Mouse (Mus musculus): Measurements from ENCODE around the gene Cox6a1. TPM values are rescaled to one million over a fixed set of nuclear protein-coding genes. Genes with fewer than 3 reads are reported as not detected.

The Cox6a1 gene
- polyA plus RNA-seq, 1 experiment from 2014 or later = 829 TPM

DNA sequence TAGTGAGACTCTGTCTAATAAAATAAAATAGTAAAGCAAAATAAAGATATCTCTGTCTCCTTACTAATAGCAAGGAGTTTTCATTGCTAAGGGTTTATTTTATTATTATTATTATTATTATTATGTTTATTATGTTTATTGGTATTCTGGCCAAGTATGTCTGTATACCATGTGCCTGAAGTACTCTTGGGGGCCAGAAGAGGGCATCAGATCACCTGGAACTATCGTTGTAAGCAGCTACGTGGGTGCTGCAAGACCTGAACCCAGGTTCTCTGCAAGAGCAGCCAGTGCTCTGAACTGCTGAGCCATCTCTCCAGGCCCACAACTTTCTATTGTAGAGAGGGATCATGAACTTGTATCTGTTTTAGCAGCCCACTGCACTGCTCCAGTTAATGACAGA, 26.7 kb upstream of the Cox6a1 start:
- ATAC-seq (ENCODE audit: low FRiP score) (no peak), DNase-seq (ENCODE audit: low spot score) (no peak)
- Histone ChIP-seq H3K4me2 (replicated peaks; ENCODE audit: low read depth, low read length) (no peak overlapping the region), H3K9me3 (ENCODE audit: control insufficient read depth, low read length) (no peaks in the 10 kb centered on the region), H3K36me3 (ENCODE audit: control insufficient read depth, insufficient read depth, low read length) (no peaks in the 10 kb centered on the region), H3K27me3 (ENCODE audit: control insufficient read depth, insufficient read depth, low read length) (no peaks in the 10 kb centered on the region), H3K4me1 (replicated peaks; ENCODE audit: control insufficient read depth, insufficient read depth, low read length) (no peaks in the 10 kb centered on the region; the same call in 1 of the 2 replicates), H3K9ac (ENCODE audit: low read depth, low read length) (no peak overlapping the region), H3K4me3 (ENCODE audit: low read depth, low read length) (no peak overlapping the region), H3K27ac (ENCODE audit: low read depth, low read length) (no peak overlapping the region)
- 85% methylated on average over 2 of the region's 2 CpGs for WGBS

DNA sequence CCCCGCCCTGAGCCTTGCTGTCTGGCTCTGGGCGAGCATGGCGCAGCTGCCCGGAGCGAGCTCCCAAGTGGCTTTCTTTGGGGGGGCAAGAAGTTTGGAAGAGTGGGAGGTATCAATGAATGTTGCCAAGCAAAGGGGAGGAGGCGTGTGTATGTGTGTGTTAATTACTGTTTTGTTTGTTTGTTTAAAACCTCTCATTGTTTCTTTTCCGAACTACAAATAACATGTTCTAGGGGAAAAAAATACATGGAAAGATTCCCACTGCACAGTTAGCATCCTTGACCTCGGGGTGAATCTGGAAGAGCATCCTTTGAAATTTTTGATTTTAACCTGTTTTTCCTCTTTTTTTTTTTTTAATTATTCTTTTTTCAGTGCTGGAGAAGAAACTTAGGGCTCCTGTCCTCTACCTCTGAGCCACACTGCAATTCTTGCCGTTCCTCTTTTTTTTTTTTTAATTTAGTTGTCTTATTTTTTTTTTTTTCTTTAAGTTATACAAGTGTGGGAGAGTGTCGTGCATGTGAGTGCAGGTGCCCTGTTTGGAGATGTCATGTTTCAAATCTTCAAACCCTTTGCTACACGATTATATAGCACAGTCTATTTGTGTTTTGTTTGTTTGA, 25.5 kb upstream of the Cox6a1 start:
- ATAC-seq (ENCODE audit: low FRiP score) = no peak
- Histone ChIP-seq H3K27me3 (ENCODE audit: control insufficient read depth, insufficient read depth, low read length) (no peaks in the 10 kb centered on the region), H3K27ac (ENCODE audit: low read depth, low read length) (peak overlapping the region; percentile 86), H3K4me1 (replicated peaks; ENCODE audit: control insufficient read depth, insufficient read depth, low read length) (no peaks in the 10 kb centered on the region; the same call in 1 of the 2 replicates), H3K9me3 (ENCODE audit: control insufficient read depth, low read length) (no peaks in the 10 kb centered on the region), H3K9ac (ENCODE audit: low read depth, low read length) (peak overlapping the region; percentile 36), H3K4me3 (ENCODE audit: low read depth, low read length) (peak overlapping the region; percentile 20; the same call in 1 of the 2 replicates), H3K4me2 (replicated peaks; ENCODE audit: low read depth, low read length) (peak overlapping the region; percentile 35), H3K36me3 (ENCODE audit: control insufficient read depth, insufficient read depth, low read length) (no peaks in the 10 kb centered on the region)
- WGBS = 10% methylated on average over 11 of the region's 11 CpGs
- no peak for DNase-seq (ENCODE audit: low spot score)

DNA sequence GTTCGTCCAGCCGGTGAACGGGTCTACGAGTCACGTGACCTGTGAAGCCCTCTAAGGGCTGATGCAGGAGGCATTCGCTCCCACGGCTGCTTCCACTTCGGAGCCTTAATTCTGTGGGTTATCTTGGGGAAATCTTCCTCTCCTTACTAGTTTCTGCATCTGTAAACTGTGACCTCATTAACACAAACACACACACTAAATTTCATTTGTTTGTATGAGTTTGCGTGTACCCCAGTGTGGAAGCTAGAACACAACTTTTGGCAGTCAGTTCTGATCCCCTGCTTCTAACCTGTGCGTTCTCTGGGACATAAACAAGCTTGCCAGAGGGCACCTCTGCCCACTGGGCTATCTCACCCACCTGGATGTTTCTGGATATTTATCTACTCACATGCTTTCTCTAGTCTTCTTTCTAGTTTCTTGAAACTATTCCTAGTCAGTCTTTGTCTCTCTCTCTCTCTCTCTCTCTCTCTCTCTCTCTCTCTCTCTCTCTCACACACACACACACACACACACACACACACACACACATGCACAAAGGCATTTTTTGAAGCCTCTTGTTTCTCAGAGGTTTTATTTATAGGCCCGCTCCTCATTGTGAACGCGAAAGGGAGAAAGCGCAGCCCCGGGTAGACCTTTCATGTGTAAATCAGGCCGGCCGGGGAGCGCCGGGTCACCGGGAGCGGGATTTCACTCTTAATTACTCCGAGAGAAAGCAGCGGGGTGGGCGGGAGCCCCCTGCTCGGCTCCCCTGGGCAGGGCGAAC, 24.8 kb upstream of the Cox6a1 start:
- no peaks in the 10 kb centered on the region for H3K9me3 ChIP-seq (ENCODE audit: control insufficient read depth, low read length)
- H3K4me3 ChIP-seq (ENCODE audit: low read depth, low read length) = peak overlapping the region; percentile 20; the same call in 1 of the 2 replicates
- 6% methylated on average over 26 of the region's 26 CpGs for WGBS
- no peaks in the 10 kb centered on the region; the same call in 1 of the 2 replicates for H3K4me1 ChIP-seq (replicated peaks; ENCODE audit: control insufficient read depth, insufficient read depth, low read length)
- peak overlapping the region; percentile 86 for H3K27ac ChIP-seq (ENCODE audit: low read depth, low read length)
- no peaks in the 10 kb centered on the region for H3K27me3 ChIP-seq (ENCODE audit: control insufficient read depth, insufficient read depth, low read length)
- peak; percentile 84 for DNase-seq (ENCODE audit: low spot score)
- peak overlapping the region; percentile 35 for H3K4me2 ChIP-seq (replicated peaks; ENCODE audit: low read depth, low read length)
- peak overlapping the region; percentile 36 for H3K9ac ChIP-seq (ENCODE audit: low read depth, low read length)
- ATAC-seq (ENCODE audit: low FRiP score) = peak; percentile 90
- no peaks in the 10 kb centered on the region for H3K36me3 ChIP-seq (ENCODE audit: control insufficient read depth, insufficient read depth, low read length)

DNA sequence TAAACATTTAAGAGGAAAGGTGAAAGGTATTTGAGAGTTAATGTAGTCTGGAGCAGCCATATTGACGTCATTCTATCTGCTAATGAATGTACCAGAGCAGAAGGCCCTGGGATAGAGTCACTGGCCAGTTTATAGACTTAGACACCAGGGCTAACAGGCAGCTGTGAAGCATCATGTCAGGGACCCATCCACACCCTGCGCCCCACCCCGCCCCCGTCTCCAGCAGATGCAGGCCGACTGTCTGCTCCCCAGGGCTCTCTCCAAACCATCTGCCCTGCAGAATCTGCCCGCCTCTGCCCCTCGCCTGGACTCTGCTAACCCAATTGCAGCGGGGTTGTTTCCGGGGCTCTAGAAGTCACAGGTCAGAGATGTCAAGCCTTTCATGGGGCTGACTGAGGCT, 23.0 kb upstream of the Cox6a1 start:
- Histone ChIP-seq H3K4me1 (replicated peaks; ENCODE audit: control insufficient read depth, insufficient read depth, low read length) (no peaks in the 10 kb centered on the region; the same call in 1 of the 2 replicates), H3K4me3 (ENCODE audit: low read depth, low read length) (no peak overlapping the region), H3K27ac (ENCODE audit: low read depth, low read length) (peak overlapping the region; percentile 48), H3K9ac (ENCODE audit: low read depth, low read length) (no peak overlapping the region), H3K9me3 (ENCODE audit: control insufficient read depth, low read length) (no peaks in the 10 kb centered on the region), H3K36me3 (ENCODE audit: control insufficient read depth, insufficient read depth, low read length) (no peaks in the 10 kb centered on the region), H3K27me3 (ENCODE audit: control insufficient read depth, insufficient read depth, low read length) (no peaks in the 10 kb centered on the region), H3K4me2 (replicated peaks; ENCODE audit: low read depth, low read length) (no peak overlapping the region)
- WGBS = 36% methylated on average over 9 of the region's 9 CpGs
- peak; percentile 45 for DNase-seq (ENCODE audit: low spot score)
- peak; percentile 53; the same call in 1 of the 2 replicates for ATAC-seq (ENCODE audit: low FRiP score)

- no peak overlapping the region for H3K27ac ChIP-seq (ENCODE audit: low read depth, low read length)
- WGBS = 89% methylated on average over 4 of the region's 4 CpGs
- no peaks in the 10 kb centered on the region for H3K36me3 ChIP-seq (ENCODE audit: control insufficient read depth, insufficient read depth, low read length)
- no peak for DNase-seq (ENCODE audit: low spot score)
- H3K9me3 ChIP-seq (ENCODE audit: control insufficient read depth, low read length) = no peaks in the 10 kb centered on the region
- no peak overlapping the region for H3K4me3 ChIP-seq (ENCODE audit: low read depth, low read length)
- ATAC-seq (ENCODE audit: low FRiP score) = no peak
- 0 out of 2 replicates have a peak, but pooled peaks cover 4% of the 10 kb centered on the region for H3K4me1 ChIP-seq (replicated peaks; ENCODE audit: control insufficient read depth, insufficient read depth, low read length)
- no peak overlapping the region for H3K9ac ChIP-seq (ENCODE audit: low read depth, low read length)
- H3K4me2 ChIP-seq (replicated peaks; ENCODE audit: low read depth, low read length) = no peak overlapping the region
- H3K27me3 ChIP-seq (ENCODE audit: control insufficient read depth, insufficient read depth, low read length) = no peaks in the 10 kb centered on the region
Observed at GRCm38 (mm10) chr5:115364782-115365181, 16.0 kb upstream of the Cox6a1 start.

DNA sequence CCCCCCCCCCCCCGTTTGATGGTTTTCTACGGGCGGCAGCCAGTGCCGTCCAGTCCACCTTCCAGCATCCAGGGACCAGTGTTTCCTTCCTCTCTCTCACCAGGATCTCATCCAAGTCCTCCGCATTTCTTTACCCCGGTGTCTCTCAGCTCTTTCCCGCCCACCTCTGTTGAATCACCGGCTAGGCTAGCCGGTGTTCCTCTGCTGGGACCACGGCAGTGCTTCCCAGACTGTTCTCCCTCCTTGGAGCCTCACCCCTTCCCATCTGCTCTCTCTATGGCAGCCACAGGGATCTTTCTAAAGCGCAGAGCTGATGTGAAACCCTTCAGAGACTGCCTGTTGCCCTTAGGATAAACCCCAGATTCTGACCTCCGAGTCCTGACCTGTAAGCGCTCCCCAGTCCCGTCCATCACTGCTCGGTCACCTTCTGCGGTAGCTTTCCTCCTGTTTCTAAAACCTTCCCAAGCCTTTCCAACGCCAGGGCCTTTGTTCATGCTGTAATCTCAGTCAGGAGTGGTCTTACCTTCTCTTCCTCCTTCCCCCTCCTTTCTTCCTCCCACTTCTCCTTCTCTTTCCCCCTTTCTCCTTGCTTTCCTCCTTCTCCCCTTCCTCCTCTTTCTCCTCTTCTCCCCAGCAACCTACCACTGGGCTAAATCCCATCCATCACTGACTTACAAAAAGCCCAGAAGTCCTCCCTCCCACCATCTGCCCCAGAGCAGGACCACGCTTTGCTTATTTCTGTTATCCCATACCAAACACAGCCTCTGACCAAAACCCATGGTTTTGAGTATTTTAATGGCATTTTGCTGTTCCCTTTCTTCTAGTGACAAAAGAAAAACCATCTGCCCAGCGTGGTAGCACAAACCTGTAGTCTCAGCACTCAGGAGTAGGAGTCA, 14.3 kb upstream of the Cox6a1 start:
- 14% methylated on average over 18 of the region's 19 CpGs for WGBS
- DNase-seq (ENCODE audit: low spot score) (peak; percentile 47), ATAC-seq (ENCODE audit: low FRiP score) (peak; percentile 53)
- H3K36me3 ChIP-seq (ENCODE audit: control insufficient read depth, insufficient read depth, low read length) = no peaks in the 10 kb centered on the region
- H3K9ac ChIP-seq (ENCODE audit: low read depth, low read length) = peak overlapping the region; percentile 49
- H3K4me2 ChIP-seq (replicated peaks; ENCODE audit: low read depth, low read length) = no peak overlapping the region; the same call in 1 of the 2 replicates
- H3K4me3 ChIP-seq (ENCODE audit: low read depth, low read length) = peak overlapping the region; percentile 12; the same call in 1 of the 2 replicates
- 0 out of 2 replicates have a peak, but pooled peaks cover 4% of the 10 kb centered on the region for H3K4me1 ChIP-seq (replicated peaks; ENCODE audit: control insufficient read depth, insufficient read depth, low read length)
- H3K9me3 ChIP-seq (ENCODE audit: control insufficient read depth, low read length) = no peaks in the 10 kb centered on the region
- H3K27ac ChIP-seq (ENCODE audit: low read depth, low read length) = peak overlapping the region; percentile 87
- no peaks in the 10 kb centered on the region for H3K27me3 ChIP-seq (ENCODE audit: control insufficient read depth, insufficient read depth, low read length)

DNA sequence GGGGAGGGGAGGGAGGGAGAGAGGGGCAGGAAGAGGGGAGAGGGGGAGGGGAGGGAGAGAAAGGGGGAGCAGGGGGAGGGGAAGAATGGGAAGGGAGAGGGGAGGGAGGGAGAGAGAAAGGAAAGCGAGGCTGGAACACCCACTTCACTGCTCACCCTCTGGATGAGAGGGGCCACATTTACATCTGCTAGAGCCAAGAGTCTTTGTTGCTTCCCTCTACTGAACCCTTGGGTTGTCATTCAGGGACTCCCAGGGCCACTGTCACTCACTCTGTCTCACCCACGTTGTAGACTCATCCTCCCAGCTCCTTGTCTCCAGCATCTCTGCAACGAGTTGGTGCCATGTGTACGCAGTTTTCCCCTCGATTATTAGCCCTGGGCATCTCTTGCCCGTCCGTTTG, 13.4 kb upstream of the Cox6a1 start:
- H3K4me2 ChIP-seq (replicated peaks; ENCODE audit: low read depth, low read length) = no peak overlapping the region

GRCm38 (mm10) chr5:115359851-115360372, 11.1 kb upstream of the Cox6a1 start:
- no peaks in the 10 kb centered on the region for H3K36me3 ChIP-seq (ENCODE audit: control insufficient read depth, insufficient read depth, low read length)
- 71% methylated on average over 5 of the region's 5 CpGs for WGBS
- H3K4me3 ChIP-seq (ENCODE audit: low read depth, low read length) = no peak overlapping the region
- no peak overlapping the region for H3K4me2 ChIP-seq (replicated peaks; ENCODE audit: low read depth, low read length)
- ATAC-seq (ENCODE audit: low FRiP score) (no peak), DNase-seq (ENCODE audit: low spot score) (no peak)
- H3K9ac ChIP-seq (ENCODE audit: low read depth, low read length) = no peak overlapping the region
- H3K27ac ChIP-seq (ENCODE audit: low read depth, low read length) = no peak overlapping the region
- 0 out of 2 replicates have a peak, but pooled peaks cover 4% of the 10 kb centered on the region for H3K4me1 ChIP-seq (replicated peaks; ENCODE audit: control insufficient read depth, insufficient read depth, low read length)
- H3K27me3 ChIP-seq (ENCODE audit: control insufficient read depth, insufficient read depth, low read length) = no peaks in the 10 kb centered on the region
- no peaks in the 10 kb centered on the region for H3K9me3 ChIP-seq (ENCODE audit: control insufficient read depth, low read length)

More for the DNA sequence above, 13.4 kb upstream of the Cox6a1 start:
- ATAC-seq (ENCODE audit: low FRiP score) (0 out of 2 replicates have a peak, but pooled peaks have one; percentile 54), DNase-seq (ENCODE audit: low spot score) (no peak)
- no peaks in the 10 kb centered on the region for H3K27me3 ChIP-seq (ENCODE audit: control insufficient read depth, insufficient read depth, low read length)
- no peak overlapping the region for H3K9ac ChIP-seq (ENCODE audit: low read depth, low read length)
- H3K27ac ChIP-seq (ENCODE audit: low read depth, low read length) = no peak overlapping the region
- WGBS = 25% methylated on average over 6 of the region's 7 CpGs
- no peak overlapping the region for H3K4me3 ChIP-seq (ENCODE audit: low read depth, low read length)
- no peaks in the 10 kb centered on the region for H3K36me3 ChIP-seq (ENCODE audit: control insufficient read depth, insufficient read depth, low read length)
- H3K4me1 ChIP-seq (replicated peaks; ENCODE audit: control insufficient read depth, insufficient read depth, low read length) = 0 out of 2 replicates have a peak, but pooled peaks cover 4% of the 10 kb centered on the region
- H3K9me3 ChIP-seq (ENCODE audit: control insufficient read depth, low read length) = no peaks in the 10 kb centered on the region

All from hindbrain, embryonic 11.5 days (tissue).